Mouse (Mus musculus): ENCODE data around the gene Cfap299.

The Cfap299 gene

DNA sequence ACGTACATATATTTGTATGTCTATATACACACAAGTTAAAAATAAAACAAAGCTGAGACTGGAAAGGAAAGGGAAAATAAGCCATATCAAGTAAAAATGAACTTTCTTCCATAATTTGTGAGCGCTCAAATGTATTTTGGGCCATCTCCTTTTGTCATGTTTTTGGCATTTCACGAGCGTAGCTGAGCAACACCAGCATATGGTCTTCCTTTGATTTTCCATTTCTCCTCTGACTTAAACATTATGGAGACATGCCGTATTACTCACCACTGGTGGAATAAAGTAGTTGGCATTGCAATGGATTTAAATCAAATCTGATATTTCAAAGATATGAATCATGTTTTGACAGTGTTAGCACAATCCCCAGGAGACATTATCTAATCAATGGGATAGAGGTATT lies 284.4 kb downstream of the Cfap299 start:
- no peak for DNase-seq (ENCODE audit: low spot score in 2 of 2)

DNA sequence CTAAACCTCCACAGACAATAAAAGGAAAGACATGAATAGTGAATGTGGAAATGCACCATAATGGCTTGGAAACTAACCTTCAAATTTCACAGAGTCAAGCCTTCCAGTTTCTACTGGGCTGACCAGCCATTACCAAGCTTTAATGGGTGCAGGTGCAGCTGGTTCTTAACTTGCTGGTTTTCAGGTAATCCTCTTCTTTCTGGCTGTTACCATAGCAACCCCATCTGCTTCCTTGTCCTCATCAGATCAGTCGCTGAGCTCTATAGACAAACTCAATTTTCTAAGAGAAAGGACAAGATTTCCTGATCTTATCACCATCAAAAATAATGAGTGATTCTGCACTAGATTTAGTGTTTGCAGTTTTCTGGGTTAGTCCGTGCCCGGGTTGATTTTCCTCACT lies 287.8 kb downstream of the Cfap299 start:
- no peak for DNase-seq (ENCODE audit: low spot score in 2 of 2)

DNA sequence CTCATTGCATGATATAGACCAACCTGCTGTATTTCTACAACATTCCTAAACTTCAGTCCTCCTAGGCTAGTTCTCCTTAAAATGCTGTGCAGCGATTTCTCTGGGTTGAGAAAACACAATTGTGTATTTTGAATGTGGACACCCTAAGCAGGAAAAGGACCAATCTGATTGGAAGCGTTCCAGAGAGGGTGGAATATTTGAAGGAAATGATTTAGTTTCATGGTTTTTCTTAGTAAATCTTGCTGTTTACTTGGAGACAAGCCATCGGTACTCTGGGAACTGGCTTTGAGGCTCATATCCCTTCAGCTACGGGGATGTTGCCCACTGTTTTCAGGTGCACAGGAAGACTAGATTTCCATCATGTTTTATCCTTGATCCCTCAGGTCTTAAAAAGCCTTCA lies 288.3 kb downstream of the Cfap299 start:
- no peak for DNase-seq (ENCODE audit: low spot score in 2 of 2)

DNA sequence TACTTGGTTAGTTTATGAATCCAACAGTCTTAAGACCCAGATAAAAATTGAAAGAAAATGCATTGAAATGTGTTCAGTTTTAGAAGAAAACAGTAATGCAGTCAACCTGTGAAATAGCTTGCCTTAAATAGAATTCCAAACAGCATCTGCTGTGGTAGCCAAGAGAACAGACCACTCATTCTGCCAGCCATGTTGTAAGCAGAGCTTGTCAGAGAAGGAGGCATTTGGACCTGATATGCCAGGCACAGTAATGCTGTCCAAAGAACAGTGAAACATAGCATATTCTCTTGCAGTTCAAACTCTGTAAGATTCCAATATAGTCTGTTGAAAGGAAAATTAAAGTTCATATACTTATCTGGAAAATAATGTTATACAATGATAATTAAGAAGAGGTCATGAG lies 321.2 kb downstream of the Cfap299 start:
- no peak for DNase-seq (ENCODE audit: low spot score in 2 of 2)

DNA sequence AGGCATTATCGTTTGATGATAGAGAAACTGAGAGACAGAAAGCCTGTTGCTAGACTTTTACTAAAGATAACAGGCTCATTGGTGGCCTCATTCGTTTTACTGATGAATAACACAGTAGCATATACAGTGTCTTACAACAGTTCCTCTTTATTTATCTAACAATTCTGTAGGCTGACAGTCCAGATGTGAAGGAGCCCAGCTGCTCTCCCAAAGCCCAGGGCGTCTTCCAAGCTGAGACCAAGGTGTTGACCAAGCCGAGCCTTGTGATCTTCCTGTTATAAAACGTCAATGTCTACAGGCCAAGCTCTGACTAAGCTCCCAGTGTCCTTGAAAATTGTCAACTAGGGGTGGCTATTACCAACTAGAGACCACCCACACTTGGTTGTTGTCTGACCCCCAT lies 321.9 kb downstream of the Cfap299 start:
- DNase-seq (ENCODE audit: low spot score in 2 of 2): no peak

DNA sequence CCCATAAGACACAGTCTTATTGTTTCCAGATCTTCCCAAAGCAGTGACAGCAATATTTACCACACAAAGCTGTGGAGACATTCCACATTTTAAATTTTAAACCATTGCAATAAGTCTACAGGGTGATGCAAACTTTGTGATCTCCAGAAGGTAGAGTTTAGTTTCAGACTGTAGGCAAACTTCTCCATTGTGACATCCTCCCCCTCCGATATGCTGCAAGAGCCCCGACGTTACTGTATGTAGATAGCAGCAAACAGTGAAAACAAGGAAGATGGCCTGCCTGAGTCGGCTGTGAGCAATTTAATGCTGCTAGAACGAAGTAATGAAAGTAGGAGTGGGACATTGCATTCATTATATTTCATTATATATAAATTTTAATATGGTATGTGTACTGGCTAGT lies 359.1 kb downstream of the Cfap299 start:
- DNase-seq (ENCODE audit: low spot score in 2 of 2): no peak

DNA sequence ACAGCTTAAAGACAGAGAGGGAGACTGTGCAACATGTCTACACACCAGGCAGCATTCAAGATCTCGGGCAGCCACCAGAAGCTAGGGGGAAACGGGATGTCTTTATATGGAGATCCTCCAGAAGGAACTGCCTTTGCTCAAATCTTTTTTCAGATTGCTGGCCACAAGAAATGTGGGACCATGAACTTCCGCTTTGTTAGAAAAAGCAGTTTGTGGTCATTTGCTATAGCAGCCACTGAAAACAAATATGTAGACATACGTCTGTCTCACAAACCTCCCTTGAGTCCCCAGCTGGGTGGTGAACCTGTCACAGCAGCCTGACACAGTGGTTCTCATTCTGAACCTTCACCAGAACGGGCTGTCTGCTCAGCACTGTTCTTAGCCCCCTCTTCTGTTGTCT lies 363.0 kb downstream of the Cfap299 start:
- DNase-seq (ENCODE audit: low spot score in 2 of 2): no peak

DNA sequence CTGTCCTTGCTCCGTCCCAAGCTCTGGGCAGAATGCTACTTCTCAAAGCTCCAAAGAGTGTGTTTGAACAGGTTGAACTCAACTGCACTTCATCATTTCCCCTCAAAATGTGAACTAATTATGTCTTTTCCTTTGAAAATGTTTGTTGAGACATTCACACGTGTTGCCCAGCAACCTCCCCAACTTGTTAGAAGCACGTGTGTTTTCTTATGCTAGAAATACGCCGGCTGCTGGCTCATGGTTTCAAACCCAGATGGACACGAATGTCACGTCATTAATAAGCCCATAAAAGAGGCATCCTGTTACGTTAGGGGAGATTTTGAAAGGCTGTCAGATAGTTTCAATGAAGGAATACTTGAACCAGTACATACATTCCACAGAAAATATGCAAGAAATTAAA lies 367.2 kb downstream of the Cfap299 start:
- no peak for DNase-seq (ENCODE audit: low spot score in 2 of 2)

DNA sequence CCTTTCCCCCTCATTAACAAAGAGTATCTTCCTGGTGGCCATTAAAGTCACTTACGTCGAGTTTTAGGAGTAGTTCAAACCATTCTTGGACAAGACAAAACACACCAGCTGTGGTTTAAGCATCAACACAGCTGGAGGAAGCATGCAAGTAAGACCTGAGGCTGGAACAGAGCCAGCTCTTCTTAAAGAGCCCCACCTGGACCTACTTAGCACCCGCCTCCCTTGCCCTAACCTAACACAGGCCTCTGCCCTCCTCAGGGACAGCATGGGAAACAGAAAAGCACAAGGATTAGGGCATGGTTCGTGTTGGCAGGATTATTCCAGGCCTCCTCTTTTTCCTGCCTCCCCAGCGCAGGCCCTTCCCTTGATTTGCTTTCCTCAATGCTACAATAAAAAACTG lies 374.9 kb downstream of the Cfap299 start:
- no peak for DNase-seq (ENCODE audit: low spot score in 2 of 2)

DNA sequence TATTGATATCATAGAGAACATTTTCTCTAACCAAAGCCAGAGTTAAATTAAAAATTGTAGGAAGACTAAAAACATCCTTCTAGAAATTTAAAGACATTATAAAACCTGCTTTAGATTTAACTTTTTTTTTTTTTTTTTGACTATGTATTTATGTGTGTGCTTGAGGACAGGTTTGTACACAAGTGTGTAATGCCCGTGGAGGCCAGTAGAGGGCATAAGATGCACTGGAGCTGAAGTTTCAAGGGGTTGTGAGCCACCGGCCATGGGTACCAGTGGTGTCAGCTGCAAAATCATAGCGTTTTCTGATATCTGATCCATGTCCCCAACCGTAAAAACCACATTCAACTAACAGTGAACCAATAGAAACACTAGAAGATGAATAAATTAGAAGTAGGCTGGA lies 377.5 kb downstream of the Cfap299 start:
- DNase-seq (ENCODE audit: low spot score in 2 of 2): no peak

DNA sequence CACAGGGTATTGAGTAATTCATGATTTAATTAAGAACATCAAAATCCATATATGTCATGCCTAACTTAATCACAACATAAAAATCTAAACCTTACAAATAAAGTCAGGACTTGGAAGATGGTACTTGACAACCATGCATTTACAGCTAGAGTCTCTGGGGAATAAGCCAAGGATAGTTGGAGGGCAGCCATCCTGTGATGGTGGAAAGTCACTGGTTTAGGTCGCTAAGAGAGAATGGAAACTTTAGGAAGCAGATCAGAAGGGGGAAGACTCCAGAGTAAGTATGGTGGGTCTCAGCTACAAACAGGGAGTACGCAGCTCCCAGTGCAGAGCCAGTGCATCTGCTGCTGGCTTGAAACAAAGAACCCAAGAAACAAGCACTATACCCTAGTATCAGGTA lies 386.3 kb downstream of the Cfap299 start:
- no peak for DNase-seq (ENCODE audit: low spot score in 2 of 2)

DNA sequence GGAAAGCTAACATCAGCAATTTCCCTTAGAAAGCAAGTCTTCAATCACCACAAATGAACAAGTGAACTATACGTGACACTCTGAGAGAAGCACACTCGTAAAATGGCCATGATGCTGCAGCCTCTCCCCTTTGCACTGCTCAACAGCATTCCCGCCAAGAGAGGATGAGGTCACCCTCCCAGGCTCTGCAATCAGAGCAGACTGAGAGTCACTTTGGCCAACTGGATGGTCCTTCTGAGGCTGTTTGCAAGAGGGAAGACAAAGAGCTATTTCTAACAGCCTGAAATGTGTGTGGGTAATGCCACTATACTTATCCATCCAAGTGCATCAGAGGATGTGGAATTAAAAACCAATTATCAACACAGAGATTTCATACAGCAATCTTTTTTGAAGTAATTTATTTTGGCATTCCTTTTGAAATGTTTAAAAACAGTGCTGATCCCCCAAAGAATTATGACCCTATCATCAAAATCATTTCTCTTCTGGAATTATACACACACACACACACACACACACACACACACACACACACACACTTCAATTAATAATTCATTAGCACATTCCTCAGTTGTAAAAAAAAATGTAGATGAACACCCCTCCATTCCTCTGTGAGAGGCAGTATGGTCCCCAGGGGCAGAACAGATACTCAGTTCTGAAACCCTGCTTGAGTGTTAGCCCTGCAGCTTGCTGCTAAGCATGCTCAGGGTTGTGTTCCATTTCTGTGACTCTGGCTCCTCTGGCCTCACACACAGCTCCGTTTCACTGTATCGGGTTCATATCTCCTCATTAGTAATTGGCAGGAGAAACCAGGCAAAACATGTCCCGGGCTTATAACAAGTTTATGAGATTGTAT lies 403.3 kb downstream of the Cfap299 start:
- no peak for DNase-seq (ENCODE audit: low spot score in 2 of 2)

DNA sequence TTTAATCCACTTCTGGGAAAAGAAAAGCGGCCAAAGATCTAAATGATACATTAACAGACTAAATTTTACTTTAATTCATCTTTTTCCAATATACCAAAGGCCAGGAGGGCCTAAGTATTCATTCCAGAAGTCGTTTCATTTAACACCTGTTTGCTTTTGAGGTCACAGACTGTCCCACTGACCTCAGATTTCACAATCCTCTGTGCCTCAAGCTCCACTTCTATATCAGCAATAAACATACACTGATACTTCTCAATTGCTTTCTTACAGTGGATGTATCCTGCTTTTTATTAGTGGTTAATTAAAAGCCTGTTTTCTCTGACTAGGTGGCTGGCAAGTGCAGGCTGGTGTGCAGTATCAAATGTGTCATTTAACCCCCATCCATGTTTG lies 403.9 kb downstream of the Cfap299 start:
- no peak for DNase-seq (ENCODE audit: low spot score in 2 of 2)

DNA sequence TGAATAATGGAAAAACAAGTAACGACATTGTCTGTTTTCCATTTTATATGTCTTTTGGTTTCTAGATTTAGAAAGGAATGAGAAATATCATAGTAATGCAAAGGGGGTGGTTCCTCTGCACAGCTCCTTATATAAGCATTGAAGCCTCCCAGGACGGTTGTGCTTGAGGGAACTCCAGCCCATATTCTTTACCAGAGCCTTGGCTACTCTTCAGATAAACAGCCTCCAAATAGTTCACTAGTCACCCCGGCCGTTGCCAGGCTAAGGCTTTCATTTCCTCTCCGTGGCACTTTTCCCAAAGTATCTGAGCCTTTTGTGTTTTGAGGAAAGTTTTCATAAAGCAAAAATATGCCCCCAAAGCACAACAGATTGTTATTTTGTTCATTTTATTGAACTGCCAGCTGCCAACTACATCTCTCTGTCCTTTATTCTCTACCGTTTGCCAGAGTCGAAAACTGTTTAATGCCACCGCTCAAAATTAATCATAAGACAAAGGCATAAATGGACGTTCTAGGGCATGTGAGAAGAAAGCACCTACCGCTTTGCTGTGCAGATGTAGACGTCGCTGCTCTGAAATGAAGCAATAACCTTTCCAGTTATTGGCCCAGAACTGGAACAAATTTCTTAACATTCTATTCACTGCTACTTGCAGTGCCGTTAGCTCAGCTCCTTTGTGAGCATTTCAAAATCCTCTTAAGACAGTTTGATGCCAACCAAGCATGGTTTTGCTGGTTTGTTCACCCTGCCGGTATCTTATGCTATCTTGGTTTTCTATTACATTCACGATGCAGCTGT lies 433.0 kb downstream of the Cfap299 start:
- no peak for DNase-seq (ENCODE audit: low spot score in 2 of 2)

DNA sequence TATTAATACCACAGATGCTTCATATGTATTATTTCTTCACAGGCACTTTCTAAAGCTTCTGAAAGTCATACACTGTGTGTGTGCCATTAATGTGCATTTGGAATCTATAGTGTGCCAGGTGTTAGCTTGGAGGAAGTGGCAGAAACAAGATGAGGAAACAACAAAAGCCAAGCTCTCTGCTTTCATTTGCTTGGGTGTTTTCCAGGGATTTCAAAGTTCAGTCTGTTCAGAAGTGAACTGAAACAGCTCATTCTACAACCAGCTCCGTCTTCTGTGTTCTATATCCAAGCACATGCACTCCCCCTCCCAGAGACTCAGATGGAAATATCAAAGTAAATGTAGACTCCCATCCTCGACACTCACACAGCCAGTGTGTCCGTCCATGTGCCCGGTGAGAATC lies 449.5 kb downstream of the Cfap299 start:
- DNase-seq (ENCODE audit: low spot score in 2 of 2): no peak

DNA sequence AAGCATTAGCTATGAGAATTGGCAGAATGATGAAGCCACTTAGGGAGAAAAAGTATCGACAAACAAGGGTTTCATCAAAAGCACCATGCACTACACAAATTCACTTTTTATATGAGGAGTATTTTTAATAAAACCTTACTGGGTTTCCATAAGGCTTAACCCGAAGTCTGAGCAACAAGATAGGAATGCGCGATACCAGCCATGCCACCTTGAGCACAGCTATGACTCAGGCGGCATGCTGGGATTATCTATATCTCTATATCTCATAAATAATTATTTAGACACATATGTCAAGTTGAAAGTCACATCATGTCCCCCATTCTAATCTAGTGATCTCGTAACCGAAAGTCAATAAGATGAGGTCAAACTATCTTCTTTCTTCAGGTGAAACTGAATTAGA lies 453.0 kb downstream of the Cfap299 start:
- DNase-seq (ENCODE audit: low spot score in 2 of 2): peak; percentile 21 to 52

DNA sequence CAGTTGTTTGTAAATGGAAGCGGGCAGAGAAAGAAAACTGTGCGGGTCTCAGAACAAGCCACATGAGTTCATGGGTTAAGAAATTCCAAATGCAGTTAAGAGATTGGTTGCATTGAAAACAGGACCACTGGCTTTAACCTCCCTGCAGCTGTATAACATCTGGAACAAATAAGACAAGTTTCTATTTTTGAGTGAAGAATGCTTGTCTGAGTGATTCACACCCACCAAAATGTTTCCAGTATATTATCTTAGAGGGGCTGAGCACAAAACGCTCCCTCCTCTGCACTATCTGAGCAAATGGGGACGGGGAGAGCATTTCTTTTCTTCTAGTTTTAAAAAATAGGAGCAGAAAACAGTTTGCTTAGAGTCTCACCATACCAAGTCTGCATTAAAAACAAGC lies 458.6 kb downstream of the Cfap299 start:
- DNase-seq (ENCODE audit: low spot score in 2 of 2): no peak

DNA sequence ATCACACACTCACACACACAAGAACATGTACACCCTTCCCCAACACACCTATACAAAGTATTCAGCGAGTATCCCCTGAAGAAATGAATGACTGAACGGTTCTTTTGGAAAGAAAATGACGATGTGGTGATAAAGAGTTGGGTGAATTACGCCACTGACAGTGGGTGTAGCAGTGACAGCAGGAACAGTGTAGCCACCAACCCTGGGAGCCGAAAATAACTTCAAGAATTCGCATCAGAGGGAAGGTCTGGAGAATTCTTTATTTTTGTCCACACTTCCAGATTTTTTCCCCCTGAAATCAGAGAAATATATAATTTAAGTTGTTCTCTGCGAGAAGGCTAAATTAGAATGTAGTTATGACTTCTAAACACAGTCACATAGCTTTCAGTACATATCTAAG lies 459.5 kb downstream of the Cfap299 start:
- DNase-seq (ENCODE audit: low spot score in 2 of 2): no peak

DNA sequence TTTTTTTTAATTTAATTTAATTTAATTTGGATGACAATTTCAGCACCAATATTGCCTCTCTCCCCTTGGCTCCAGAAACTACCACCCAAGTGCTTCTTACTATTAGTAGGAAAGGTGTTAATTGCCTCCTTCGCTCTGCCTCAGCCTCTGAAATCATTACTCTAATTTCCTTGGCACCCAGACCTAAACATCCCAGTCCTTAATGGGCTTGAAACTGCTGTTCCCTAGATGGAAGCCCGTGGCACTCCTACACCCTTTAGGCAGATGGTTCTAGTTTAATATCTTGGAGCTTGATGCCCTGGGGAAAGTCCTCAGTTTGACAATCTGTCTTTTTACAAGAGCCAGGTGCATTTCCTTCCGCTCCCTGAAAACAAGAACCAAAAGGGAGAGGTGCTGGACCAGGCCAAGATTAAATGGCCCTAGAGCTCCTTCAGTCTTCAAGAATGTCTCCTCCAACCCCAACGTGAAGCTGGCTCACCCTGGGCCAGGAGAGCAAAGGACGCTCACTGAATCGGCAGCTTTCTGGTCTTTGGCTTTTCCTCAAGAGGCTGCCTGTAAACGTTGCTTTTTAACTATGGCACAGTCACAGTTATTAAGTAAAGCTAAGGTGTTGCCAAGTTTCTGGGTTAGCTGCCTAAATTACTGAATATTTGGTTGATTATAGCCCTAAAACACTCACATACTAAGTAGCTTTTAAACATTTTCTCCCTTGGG lies 461.9 kb downstream of the Cfap299 start:
- DNase-seq (ENCODE audit: low spot score in 2 of 2): no peak

DNA sequence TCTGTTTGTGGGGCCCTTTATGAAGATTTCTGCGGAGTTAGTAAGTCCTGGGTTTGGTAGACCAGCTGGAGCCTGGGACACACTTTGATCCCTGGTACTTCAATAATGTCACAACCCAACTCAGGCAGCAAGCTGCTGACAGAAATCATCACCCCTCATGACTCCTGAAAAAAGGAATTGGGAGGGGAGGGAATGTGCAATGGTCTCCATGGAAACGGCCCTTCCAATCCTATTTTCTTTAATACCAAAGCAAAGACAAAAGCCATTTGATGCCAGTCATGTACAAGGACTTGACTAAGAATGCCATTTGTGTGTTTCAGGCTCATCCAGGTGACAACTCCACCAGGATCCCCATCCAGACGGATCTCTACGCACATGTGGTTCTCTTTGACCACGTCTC lies 472.4 kb downstream of the Cfap299 start:
- no peak for DNase-seq (ENCODE audit: low spot score in 2 of 2)

DNA sequence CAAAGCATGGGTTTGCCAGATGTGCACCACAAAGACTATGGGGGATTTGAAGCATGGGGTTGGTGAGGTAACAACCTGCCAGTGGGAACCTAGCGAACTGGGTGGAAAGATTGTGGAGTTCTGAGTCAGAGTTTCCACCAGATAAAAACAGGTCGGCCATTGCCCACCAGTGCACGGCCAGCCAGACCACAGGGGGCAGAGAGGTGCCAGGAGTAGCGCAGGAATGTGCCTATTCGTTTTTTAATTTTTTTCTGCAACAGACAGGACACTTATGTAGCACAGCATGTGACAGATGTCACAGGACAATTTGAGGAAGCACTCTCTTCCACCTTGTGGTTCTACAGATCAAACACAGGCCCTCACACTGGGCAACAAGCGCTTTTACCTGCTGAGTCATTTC lies 475.7 kb downstream of the Cfap299 start:
- DNase-seq (ENCODE audit: low spot score in 2 of 2): no peak

DNA sequence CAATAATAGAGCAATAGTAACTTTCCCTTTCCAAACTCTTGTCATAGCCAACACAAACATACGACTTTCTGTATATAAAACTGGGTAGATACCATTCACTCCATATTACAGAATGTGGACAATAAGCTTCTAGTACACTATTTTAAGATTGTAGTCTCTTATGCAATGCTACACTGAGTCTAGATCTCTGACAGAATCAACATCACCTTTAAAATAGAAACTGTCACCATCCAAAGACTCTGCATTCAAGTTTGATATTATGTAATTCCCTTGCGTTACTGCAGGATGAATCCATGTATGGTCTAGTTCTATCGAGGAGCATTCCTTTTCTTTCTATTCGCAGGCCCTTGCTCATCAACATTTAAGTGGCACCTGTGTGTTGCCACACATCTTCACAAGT lies 477.4 kb downstream of the Cfap299 start:
- DNase-seq (ENCODE audit: low spot score in 2 of 2): no peak

DNA sequence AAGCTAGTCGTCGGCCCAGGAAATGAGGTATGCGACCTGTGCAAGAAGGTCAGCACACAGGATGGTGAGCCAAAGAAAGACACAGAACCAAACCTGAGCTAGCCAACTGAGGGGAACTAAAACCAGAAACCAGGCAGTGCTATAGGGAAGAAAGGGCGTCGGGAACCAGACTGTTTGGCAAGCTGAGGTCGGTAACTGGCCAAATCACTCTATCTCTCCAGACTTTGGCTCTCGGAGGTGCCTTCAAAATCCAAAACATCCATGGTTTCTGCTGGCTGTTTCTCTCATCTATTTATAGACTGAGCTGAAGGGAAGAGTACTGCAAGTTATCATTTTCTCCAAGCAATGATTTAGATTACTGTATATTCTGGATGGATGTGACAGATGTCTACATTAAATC lies 477.9 kb downstream of the Cfap299 start:
- DNase-seq (ENCODE audit: low spot score in 2 of 2): no peak

Measured in urinary bladder, adult 18-20 months (tissue).